Mouse (Mus musculus) neutrophil, adult 5-6 weeks (primary cell): Measurements from ENCODE around the gene B3galt4. TPM values are rescaled to one million over a fixed set of nuclear protein-coding genes. Genes with fewer than 3 reads are reported as not detected.
"Not testable (repeated sequence)": the region's sequence is repeated elsewhere in the genome, so short reads cannot be mapped to it uniquely, and the experiment has no call there.

Source experiments
- ATAC-seq: fragments of 151-379, 151-347 bp; 2 replicates; pipeline ENCODE4 v1.8.0; 2017; ENCODE audit warnings: mild to moderate bottlenecking, moderate TSS enrichment; ENCODE audit not compliant: insufficient number of reproducible peaks, poor library complexity, low FRiP score, severe bottlenecking; ENCODE audit errors: extremely low read depth
- total RNA-seq: library from RNA; stranded (forward); fragments of 200-1000 nt; gene quantifications from 2 replicates; pipeline ENCODE4 v1.2.3, GENCODE M21; 2017

The B3galt4 gene
- total RNA-seq, 1 experiment from 2014 or later = 7.1 TPM

- no peak for ATAC-seq
These were observed 21.4 kb upstream of the B3galt4 start for GRCm38 (mm10) chr17:33972691-33973090.

- no peak for ATAC-seq
These were observed 18.1 kb upstream of the B3galt4 start for GRCm38 (mm10) chr17:33969394-33969793.

DNA sequence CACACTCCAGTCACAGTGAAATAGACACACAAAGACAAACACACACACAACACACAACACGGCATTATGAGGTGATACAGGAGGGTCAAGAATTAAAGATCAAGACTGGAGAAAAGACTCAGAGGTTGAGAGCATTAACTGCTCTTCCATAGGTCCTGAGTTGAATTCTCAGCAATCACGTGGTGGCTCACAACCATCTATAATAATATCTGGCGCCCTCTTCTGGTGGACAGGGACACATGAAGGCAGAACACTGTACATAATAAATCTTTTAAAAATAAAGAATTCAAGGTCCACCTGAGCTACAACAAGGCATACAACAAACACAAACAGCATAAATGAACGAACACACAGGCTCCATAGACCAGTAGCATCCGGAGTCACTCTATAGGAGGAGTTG lies 17.6 kb upstream of the B3galt4 start:
- ATAC-seq = peak; percentile 26; the same call in 1 of the 2 replicates

GRCm38 (mm10) chr17:33968489-33968888 lies 17.2 kb upstream of the B3galt4 start:
- peak; percentile 88 for ATAC-seq

DNA sequence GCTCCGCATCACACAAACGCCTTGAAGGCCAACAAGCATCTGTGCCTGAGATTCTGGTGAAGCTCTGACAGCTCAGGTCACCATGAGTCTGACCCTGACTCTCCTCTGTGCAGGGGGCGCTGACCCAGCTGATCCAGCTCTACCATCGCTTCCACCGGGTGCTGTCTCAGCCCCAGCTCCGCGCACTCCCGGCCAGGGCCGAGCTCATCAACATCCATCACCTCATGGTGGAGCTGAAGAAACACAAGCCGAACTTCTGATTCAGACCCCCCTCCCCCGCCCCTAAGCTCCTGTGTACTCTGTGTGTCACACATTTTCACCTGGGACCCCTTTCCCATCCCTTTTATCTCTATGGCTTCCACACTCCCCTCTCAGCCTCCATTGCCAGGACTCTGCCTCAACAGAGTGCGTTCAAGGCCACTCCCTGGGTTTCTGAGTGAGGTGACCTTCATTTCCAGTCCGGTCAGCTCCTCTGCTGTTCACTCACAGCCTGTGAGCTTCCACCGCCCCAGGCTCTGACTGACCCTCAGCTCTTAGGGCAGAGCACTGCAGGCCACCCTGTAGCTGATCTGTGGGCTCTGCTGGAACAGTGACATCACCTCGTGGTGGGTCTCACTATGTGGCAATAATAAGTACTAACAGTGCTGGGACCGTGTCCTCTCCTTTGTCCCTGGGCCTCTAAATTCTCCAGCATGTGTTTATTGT lies 14.7 kb upstream of the B3galt4 start:
- no peak for ATAC-seq

DNA sequence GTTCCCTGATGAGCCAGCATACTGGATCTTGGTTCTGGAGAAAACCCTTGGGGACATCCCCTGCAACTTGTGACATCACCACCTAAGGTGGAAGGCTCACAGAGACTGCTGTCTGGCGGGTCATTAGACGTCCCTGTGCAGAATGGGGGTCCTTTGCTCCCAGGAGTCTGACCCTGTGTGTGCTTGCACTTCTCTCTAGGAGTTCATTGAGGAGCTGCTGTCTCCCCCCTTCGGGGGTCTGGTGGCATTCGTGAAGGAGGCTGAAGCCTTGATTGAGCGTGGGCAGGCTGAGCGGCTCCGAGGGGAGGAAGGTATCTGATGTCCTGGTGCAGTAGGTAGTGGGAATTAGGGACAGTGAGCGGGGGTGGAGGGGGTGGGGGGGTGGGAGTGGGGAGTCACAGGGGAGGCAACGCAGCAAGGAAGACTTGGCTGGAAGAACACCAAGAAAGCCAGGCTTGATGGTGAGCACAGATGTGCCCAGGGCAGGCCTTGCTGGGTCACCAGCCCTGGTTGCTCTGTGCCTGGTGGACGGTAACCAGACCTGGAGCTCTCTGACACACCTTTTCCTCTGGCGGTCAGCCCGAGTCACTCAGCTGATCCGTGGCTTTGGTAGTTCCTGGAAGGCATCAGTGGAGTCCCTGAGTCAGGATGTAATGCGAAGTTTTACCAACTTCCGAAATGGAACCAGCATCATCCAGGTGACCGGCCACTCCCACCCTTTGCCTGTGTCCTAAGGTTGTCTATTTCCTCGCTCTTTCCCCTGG lies 14.0 kb upstream of the B3galt4 start:
- ATAC-seq = no peak

- ATAC-seq = no peak
These were observed 11.6 kb upstream of the B3galt4 start for GRCm38 (mm10) chr17:33962876-33963275.

DNA sequence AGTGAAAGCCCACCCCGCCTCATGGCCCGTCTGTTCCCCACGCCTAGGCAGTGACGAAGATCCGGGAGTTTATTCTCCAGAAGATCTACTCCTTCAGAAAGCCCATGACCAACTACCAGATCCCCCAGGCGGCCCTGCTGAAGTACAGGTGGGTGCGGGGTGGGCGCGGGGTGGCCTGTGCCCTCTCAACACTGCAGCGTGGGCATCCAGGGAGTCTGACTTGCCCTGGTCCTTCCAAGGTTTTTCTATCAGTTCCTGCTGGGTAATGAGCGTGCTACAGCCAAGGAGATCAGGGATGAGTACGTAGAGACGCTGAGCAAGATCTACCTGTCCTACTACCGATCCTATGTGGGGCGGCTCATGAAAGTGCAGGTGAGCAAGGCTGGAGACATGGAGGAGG lies 8.7 kb upstream of the B3galt4 start:
- no peak for ATAC-seq

DNA sequence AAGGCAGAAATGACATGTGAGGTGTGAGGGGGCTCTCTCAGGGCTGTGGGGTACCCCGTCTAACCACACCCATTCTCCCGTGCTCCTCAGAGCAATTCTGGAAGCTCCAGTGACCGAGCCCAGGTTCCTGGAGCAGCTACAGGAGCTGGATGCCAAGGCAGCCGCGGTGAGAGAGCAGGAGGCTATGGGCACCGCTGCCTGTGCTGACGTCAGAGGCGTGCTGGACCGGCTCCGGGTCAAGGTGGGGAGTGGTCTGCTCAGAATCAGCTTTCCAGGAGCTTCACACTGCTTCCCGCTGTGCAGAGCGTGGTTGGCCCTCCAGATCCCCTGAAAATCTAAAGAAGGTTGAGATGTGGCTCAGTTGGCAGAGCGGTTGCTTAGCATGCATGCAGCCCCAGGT lies 7.8 kb upstream of the B3galt4 start:
- no peak for ATAC-seq

DNA sequence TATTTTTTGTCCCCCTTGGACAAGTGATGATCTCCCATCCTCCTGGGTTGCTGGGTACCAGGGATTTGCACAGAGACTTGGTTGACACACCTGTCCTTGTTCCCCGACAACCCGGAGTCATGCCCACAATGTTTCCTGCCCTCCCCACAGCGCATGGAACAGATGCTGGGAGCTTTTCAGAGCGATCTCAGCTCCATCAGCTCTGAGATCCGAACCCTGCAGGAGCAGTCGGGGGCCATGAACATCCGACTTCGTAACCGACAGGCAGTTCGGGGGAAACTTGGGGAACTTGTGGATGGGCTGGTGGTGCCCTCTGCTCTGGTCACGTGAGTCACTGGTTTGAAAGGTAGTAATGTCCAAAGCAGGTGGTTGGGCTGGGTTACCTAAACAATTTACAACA lies 7.2 kb upstream of the B3galt4 start:
- ATAC-seq = no peak

GRCm38 (mm10) chr17:33957493-33957892 lies 6.2 kb upstream of the B3galt4 start:
- no peak for ATAC-seq

GRCm38 (mm10) chr17:33956336-33956735 lies 5.0 kb upstream of the B3galt4 start:
- ATAC-seq = no peak

- ATAC-seq = peak; percentile 91
These were observed 4.4 kb upstream of the B3galt4 start, which contains the start of the genes Vps52 and Rps18 for GRCm38 (mm10) chr17:33955555-33956214. Vps52 (plus strand) TSS chr17:33955812. Rps18 (minus strand) TSS chr17:33956001.

DNA sequence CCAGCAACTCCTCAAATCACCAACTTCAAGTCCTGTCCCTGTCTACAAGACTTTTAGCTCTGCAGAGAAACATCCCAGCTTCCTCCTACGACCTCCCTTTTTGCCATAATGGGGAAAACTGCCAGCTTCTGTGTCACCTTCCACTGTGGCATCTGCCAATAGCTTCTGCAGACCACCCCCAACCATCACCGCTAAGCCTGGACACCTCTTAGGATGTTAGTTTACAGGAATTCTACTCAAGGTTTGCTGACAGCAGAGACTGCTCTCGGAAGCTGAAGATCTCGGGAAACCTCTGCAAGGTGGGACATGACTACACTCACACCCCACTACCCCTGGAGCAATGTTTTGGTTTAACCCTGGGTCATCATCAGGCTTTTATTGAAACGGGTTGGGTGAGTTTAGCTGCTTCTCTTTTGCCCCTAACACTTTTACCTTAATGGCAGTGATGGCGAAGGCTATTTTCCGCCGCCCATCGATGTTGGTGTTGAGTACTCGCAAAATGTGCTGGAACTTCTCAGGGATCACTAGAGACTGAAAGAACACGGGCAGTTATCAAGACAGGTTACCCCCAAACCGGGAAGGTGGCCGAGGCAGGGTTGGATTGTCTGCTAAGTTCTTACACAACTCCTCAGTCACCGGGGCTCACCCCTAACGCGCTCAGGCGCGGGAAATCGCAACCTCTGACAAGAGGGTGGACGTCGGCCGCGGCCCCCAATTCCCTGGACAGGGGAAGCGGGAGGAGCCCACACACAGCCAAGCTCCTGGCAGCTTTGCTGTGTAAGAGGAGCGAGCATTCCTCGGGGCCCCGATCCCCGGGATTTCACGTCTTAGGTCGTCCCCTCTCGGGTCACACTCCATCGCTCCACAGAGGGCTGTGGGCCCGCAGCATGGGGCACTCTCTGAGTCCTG lies 3.6 kb upstream of the B3galt4 start:
- no peak for ATAC-seq

- no peak for ATAC-seq
These were observed 2.8 kb upstream of the B3galt4 start for GRCm38 (mm10) chr17:33953961-33954565.

- no peak for ATAC-seq
These were observed 2.0 kb upstream of the B3galt4 start for GRCm38 (mm10) chr17:33953310-33953709.

DNA sequence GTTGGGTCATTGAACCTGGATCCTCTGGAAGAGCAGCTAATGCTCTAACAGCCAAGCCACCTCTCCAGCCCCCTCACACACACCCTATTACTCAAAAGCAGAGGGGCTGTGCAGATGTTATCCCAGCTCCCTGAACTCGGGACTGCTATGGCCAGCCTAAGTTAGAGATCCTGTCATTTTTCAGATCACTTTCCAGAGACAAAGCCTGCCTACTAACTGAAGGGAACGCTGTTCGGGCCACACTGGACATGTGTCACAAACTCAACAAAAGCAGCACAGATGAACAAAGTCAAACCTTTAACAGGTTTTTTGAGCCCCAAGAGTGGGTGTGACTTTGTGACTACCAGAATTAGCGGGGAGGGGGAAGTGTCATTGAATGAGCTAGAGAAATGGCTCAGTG lies 1.6 kb upstream of the B3galt4 start:
- no peak for ATAC-seq

DNA sequence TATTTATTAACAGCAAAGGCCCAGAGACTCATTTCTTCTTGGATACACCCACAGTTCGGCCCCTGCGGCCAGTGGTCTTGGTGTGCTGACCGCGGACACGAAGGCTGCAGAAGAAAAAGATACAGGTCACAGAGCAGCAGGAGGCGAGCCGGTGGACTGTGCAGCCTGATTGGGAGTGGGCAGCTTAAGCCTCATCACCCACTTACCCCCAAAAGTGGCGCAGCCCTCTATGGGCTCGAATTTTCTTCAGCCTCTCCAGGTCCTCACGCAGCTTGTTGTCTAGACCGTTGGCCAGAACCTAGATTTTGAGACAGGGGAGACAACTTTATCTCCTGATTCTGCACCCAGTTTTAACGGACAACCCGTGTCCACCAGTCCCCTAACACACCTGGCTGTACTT lies 727 bp upstream of the B3galt4 start:
- not testable (repeated sequence) for ATAC-seq
